Mouse (Mus musculus): Measurements from ENCODE around the gene Hivep3.

GRCm38 (mm10) chr4:119925052-119925451 is 191.5 kb downstream of the Hivep3 start:
- TF ChIP-seq POLR2A (IDR thresholded peaks at IDR 0.05; ENCODE audit: borderline replicate concordance, extremely low read depth, low read depth, low read length) (no peak), CTCF (IDR thresholded peaks at IDR 0.05; ENCODE audit: insufficient read depth, low read length) (no peak)

Data from lung, adult 2 months (tissue).